Mouse (Mus musculus): ENCODE data around the gene Gm20425.

Gene Gm20425

GRCm38 (mm10) chr9:103230151-103230951 lies at the start of gene Gm20425, which contains the start of gene Trf:
Gm20425 (minus strand) TSS chr9:103230307.
Trf (minus strand) TSS chr9:103230444.
- peak; percentile 55 to 71 for DNase-seq (ENCODE audit: low spot score in 2 of 2)

DNA sequence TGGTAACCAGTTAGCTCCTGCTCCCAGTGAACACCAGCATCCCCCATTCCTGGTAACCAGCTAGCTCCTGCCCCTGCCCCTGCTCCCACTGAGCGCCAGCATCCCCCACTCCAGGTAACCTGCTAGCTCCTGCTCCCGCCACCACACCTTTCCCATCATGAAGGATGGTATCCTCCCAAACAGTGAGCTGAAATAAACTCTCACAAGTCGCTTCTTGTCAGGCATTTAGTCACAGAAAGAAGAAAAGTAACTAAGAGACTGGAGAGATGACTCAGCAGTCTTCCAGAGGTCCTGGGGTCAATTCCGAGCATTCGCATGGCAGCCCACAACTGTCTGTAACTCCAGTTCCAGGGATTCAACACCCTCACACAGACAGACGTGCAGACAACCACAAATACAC lies 46.8 kb upstream of the Gm20425 start:
- DNase-seq (ENCODE audit: low spot score in 2 of 2) = no peak

- DNase-seq (ENCODE audit: low spot score in 2 of 2) = no peak
These were observed 45.6 kb upstream of the Gm20425 start for GRCm38 (mm10) chr9:103275676-103276075.

DNA sequence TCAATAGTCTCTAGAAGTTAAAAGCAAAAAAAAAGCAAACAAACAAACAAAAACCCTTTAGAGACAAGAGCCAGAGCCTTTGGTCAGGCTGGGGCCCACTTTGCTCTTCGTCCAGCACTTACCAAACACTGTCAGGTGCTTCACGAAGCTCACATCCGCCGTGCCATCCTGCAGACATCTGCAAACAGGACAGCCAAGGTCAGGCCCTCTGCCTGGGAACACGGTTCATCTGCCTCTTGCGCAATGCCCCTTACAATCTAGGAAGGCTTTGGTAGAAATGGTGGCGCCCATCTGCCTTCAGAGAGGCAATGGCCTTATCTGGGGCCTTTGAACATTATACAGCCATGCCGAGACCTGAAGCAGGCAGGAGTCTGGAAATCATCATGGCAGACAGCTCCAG lies 44.7 kb upstream of the Gm20425 start:
- DNase-seq (ENCODE audit: low spot score in 2 of 2) = no peak

DNA sequence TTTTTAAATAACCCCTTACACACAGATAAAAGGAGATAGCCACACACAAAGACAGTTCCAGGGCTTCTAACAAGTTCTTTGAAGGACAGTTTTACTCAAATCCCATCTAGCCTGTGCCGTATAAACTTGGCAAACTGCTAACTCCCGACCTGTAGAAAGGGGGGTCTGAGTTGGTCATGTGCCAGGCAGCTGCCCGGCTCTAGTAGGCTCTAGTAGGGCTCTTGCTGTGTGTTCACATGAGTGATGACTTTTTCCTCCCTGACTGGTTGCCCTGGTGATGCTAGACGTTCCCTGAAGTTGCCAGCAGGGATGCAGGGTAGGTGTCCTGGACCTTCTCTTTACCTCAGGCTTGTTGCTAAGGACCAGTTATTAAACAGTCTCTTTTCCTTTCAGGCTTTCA lies 41.0 kb upstream of the Gm20425 start:
- DNase-seq (ENCODE audit: low spot score in 2 of 2) = no peak

DNA sequence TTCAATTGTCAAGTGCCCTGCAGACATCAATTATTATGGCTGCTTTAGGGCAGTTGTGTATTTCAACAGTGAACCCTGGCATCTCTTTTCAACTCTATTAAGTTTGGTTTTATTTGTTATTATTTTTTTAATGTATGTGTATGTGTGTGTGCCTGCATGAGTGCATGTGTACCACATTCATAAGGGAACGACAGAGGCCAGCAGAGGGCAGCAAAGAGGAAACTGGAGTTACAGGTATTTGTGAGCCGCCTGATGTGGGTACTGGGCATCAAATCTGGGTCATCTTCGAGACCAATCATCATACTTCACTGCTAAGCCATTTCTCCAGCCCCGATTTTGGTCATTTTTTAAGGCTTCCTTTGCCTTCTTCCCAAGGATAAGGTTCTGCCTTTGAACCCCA lies 35.7 kb upstream of the Gm20425 start:
- DNase-seq (ENCODE audit: low spot score in 2 of 2) = no peak

DNA sequence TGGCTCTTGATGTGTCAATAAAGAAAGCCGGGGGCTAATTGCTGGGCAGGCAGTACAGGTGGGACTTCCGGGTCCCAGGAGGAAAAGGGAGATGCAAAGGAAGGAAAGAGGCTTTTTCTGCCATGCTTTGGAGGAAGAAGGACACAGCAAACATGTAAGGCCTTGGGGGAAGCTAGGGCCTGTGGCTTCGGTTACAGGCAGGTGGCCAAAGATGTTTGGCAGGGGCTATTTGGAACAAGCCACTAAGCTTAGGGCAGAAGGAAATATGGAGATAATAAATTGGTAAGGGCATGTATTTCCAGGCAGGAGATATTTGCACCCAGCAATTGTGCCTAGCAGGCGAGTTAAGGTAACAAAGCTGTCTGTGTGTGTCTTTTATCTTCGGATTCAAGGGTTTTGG lies 22.8 kb upstream of the Gm20425 start:
- no peak for DNase-seq (ENCODE audit: low spot score in 2 of 2)

DNA sequence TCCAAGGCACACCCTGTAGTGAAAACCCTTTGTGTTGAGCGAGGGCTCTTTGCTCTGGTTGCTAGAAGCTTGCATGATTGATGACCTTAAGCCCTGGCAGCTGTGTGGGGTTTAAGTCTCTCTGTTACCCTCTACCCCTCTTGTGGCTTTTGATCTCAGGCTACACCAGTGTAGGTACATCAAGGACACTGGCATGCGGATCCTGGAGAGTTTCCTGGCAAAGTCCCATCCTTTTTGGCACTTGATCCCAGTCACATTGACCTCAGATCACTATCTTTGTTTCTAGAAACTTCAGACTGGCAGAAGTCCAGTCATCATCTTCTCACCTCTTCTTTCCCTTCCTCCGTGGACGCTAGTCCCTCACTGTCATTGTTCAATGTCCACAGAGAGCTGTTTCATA lies 18.5 kb upstream of the Gm20425 start:
- no peak for DNase-seq (ENCODE audit: low spot score in 2 of 2)

GRCm38 (mm10) chr9:103246526-103247168 lies 16.5 kb upstream of the Gm20425 start:
- DNase-seq (ENCODE audit: low spot score in 2 of 2) = no peak

DNA sequence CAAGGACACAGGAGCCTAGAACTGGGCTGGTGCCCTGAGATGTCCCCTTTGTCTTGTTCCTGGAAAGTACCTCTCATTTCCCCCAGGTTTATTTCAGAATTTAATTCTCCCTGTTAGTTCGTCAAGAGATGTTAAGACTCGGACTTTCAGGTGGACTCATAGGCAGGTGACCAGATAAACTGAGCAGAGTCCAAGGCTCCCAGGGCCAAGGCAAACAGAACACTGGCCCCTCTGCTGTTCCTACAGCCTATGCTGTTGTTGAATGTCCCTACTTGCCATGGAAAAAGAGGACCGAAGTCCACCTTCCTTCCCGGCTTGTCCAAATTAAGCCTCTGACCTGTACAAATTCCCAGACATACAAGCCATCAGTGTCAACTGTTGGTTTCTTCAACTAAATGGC lies 13.5 kb upstream of the Gm20425 start:
- no peak for DNase-seq (ENCODE audit: low spot score in 2 of 2)

DNA sequence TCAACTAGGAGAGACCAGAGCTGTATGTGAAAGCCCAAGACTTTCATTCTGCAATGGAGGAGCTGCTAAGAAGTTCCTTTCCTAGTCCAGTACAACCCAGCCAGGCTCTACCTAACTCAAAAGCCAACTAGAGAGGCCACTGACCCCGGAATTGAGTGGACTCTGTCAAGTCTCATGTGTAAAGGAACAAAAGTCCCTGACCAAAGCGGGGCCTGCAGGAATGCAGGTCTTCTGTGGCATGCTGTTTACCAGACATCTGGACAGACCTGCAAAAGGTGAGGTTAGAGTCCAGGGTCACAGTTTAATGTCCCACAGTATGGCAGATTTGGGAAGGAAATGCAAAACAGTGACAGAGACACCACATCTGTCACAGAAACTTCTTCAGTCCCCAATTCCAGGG lies 11.1 kb upstream of the Gm20425 start:
- no peak for DNase-seq (ENCODE audit: low spot score in 2 of 2)

DNA sequence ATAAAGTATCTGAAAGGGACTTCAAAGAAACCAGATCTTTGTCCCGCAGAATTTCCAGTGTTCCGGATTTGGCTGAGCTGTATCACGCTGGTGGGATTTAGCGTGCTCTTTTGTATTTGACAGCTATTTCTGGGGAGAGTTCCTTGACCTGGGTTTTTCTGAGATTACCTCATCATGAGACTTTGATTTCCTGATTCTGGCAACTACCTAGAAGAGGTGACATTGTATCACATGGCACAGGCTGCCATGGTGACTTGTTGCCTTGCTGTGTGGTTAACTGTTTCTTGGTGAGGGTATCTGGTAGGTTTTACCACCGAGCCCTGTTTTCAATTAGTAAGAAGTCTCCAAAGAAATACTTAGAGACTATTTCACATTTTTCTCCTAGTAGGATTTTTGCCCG lies 9.4 kb upstream of the Gm20425 start:
- no peak for DNase-seq (ENCODE audit: low spot score in 2 of 2)

DNA sequence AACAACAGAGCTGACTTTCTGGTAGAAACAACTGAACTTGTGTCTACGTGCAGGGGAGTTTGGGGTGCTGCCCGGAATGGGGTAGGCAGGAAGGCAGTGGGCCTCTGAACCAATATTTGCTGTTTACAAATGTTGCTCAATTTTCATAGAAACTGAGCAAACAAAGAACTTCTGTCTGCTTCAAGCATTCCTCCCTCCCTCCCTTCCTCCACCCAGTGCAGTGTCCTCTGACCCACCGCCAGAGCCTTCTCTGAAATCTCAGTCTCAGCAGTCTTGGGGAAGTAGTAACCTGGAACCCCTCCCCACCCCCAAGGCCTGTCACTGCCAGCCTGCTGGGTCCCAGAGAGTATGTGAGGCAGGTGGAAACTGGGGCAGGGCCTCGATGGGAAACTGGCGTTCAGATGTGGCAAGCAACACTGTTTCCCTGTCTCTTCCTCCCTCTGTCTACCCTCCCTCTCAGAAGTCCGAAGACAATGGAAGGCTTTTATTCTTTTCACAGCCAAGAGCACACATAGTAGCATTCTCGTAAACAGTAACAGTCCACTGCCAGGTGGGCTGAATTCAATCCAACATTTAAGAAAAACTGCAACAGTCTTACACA lies 4.6 kb upstream of the Gm20425 start:
- DNase-seq (ENCODE audit: low spot score in 2 of 2) = no peak

GRCm38 (mm10) chr9:103234059-103234458 lies 4.0 kb upstream of the Gm20425 start:
- no peak for DNase-seq (ENCODE audit: low spot score in 2 of 2)

DNA sequence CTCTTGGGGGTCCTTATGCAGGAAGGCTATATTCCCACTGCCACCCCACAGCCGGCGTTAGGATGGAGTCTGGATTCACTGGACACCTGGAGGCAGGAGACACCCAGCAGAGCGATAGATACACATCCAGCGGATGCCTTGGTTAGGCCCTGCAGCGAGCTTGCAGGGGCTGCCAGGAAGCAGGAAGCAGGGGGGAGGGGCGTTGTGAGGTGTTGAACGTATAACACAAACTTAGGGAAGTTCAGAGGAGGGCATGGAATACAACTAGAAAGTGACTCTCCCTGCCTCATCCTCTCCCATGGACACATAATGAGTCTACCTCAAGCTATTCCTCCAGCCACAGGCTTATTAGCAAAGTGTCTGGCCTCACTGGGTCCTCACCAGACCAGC lies 2.9 kb upstream of the Gm20425 start:
- no peak for DNase-seq (ENCODE audit: low spot score in 2 of 2)

GRCm38 (mm10) chr9:103232232-103233005 lies 2.3 kb upstream of the Gm20425 start:
- no peak for DNase-seq (ENCODE audit: low spot score in 2 of 2)

DNA sequence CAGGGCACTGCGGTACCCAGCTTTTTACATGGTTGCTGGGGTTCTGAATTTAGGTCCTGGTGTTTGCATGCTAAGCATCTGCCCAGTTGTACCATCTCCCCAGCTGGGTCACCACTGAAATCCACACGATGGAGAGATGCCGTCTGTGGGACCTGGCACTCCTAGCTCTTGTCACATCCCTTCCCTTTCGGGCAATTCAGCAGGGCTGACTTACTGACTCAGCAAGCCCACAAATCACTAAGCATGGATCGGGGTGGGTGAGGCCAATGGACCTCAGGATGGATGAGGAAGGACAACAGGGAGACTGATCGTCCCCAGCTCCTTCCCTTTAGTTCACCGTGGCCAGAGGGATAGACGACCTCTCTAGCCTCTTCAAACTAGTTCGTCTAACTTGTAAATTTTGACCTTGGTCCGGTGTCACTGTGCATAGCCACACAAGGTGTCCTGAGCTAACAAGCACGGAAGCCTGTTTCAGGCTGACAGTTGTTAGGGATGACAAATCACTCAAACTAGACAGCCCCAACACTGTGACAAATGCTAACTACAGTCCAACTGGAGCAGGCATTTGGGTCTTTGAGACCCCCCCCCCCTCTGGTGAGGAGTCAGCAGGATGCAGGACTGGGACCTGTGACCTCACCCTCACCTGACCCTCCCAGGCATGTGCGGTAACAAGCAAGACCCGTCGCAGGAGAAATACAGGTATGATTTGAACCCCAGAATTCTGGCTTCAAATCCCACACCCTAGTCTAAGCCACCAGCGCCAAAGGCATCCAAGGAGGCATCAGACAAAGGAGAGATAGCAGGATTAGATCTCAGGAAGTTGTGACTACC lies 855 bp downstream of the Gm20425 start:
- DNase-seq (ENCODE audit: low spot score in 2 of 2) = no peak

- DNase-seq (ENCODE audit: low spot score in 2 of 2) = peak; percentile 20 to 28
These were observed 1.6 kb downstream of the Gm20425 start for GRCm38 (mm10) chr9:103228370-103229003.

- DNase-seq (ENCODE audit: low spot score in 2 of 2) = no peak
These were observed 2.3 kb downstream of the Gm20425 start for GRCm38 (mm10) chr9:103227760-103228159.

- no peak for DNase-seq (ENCODE audit: low spot score in 2 of 2)
These were observed 3.3 kb downstream of the Gm20425 start for GRCm38 (mm10) chr9:103226806-103227205.

DNA sequence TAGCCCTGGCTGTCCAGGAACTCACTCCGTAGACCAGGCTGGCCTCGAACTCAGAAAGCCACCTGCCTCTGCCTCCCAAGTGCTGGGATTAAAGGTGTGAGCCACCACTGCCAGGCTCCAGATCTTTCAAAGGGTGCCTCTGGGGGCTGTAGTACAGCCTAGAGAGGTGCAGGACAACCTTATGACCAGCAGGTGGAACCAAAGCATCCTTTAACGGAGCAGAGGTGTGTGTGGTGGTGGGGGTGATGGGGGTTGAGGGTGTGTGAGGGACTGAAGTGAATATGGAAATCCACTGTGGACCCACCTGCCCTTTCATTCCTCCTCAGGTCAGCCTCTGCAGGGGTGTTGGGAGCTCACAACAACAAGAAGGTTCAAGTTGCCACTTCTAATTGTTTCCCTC lies 4.6 kb downstream of the Gm20425 start:
- peak; percentile 23 to 35 for DNase-seq (ENCODE audit: low spot score in 2 of 2)
